Mouse (Mus musculus) heart, embryonic 11.5 days (tissue): ENCODE measurements around the gene Klf2. TPM values are rescaled to one million over a fixed set of nuclear protein-coding genes. Genes with fewer than 3 reads are reported as not detected.
A peak's percentile ranks its signal among the peaks of the same experiment; 100 is the strongest.

Experiments
- ATAC-seq: fragments of 200-750 bp; cut with Nextera tagmentation; replicated peaks from 2 replicates; pipeline ENCODE4 v1.8.0; 2017; ENCODE audit warnings: moderate library complexity; ENCODE audit not compliant: insufficient number of reproducible peaks, low FRiP score, low TSS enrichment
- H3K27ac ChIP-seq: fragments of 300-500 bp; sonication (generic); 2 replicates; pipeline ENCODE4 v1.5.1; 2014; ENCODE audit warnings: mild to moderate bottlenecking, low read depth, low read length
- H3K27me3 ChIP-seq: fragments of 300-500 bp; sonication (generic); 2 replicates; pipeline ENCODE4 v1.6.1; 2014; ENCODE audit warnings: mild to moderate bottlenecking, low read length, mixed read lengths; ENCODE audit not compliant: control insufficient read depth, insufficient read depth
- H3K36me3 ChIP-seq: fragments of 300-500 bp; sonication (generic); 2 replicates; pipeline ENCODE4 v1.6.1; 2014; ENCODE audit warnings: mild to moderate bottlenecking, low read length, moderate library complexity, mixed read lengths; ENCODE audit not compliant: control insufficient read depth, insufficient read depth
- H3K4me1 ChIP-seq: fragments of 300-500 bp; sonication (generic); 2 replicates; pipeline ENCODE4 v1.6.1; 2014; ENCODE audit warnings: low read length; ENCODE audit not compliant: control insufficient read depth, insufficient read depth
- H3K4me2 ChIP-seq: fragments of 300-500 bp; sonication (generic); 2 replicates; pipeline ENCODE4 v1.6.1; 2014; ENCODE audit warnings: mild to moderate bottlenecking, moderate library complexity
- H3K4me3 ChIP-seq: fragments of 300-500 bp; sonication (generic); 2 replicates; pipeline ENCODE4 v1.5.1; 2014; ENCODE audit warnings: low read depth, low read length
- H3K9ac ChIP-seq: fragments of 300-500 bp; sonication (generic); 2 replicates; pipeline ENCODE4 v1.6.1; 2014; ENCODE audit warnings: mild to moderate bottlenecking, low read depth, low read length, moderate library complexity
- H3K9me3 ChIP-seq: fragments of 300-500 bp; sonication (generic); replicated peaks from 2 replicates; pipeline ENCODE4 v1.6.1; 2016; ENCODE audit warnings: low read length; ENCODE audit not compliant: control insufficient read depth
- WGBS: fragments of 180-500 bp; shearing (Covaris S2); extraction: QIAGEN DNeasy Blood & Tissue Kit; methylation state at CpG from one replicate; pipeline ENCODE4 v1.1.7; 2014; ENCODE audit not compliant: insufficient replicate concordance; 5-methylcytosine and 5-hydroxymethylcytosine counted together
- polyA plus RNA-seq: library from polyadenylated mRNA; unstranded; fragments of >200 nt; fragmentation: Nextera tagmentation; extraction: Ambion mirVana; gene quantifications from 2 replicates; pipeline ENCODE4 v1.2.1, GENCODE M21; 2014

The Klf2 gene
- polyA plus RNA-seq, 1 experiment from 2014 or later, result 16.7 TPM

DNA sequence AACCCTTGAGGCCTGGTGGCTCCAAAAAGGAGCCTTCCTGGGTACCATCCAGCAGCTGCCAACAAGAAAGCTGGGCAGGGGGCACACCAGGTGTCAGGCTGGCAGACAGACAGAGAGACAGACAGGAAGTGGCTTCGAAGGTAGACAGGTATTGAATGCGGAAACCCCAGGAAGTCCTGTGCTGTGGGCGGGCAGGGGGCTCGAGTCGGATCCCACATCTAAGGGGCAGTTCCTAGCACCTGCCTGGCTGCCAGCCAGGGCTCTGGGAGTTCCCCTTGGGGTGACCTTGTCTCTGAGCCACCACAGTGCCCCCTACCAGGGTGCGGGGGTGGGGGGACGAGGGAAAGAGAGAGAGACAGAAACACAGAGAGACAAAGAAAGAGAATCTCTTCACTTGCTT lies 39.7 kb upstream of the Klf2 start:
- Histone ChIP-seq H3K27me3 (no peaks in the 10 kb centered on the region), H3K9ac (no peak overlapping the region), H3K4me3 (no peak overlapping the region), H3K4me2 (no peak overlapping the region), H3K9me3 (no peaks in the 10 kb centered on the region), H3K4me1 (0 out of 2 replicates have a peak, but pooled peaks cover 3% of the 10 kb centered on the region), H3K27ac (no peak overlapping the region), H3K36me3 (no peaks in the 10 kb centered on the region)
- no peak for ATAC-seq
- 82% methylated on average over 7 of the region's 7 CpGs for WGBS

- H3K36me3 ChIP-seq, result no peaks in the 10 kb centered on the region
- H3K9me3 ChIP-seq, result no peaks in the 10 kb centered on the region
- no peak for ATAC-seq
- 0 out of 2 replicates have a peak, but pooled peaks cover 3% of the 10 kb centered on the region for H3K4me1 ChIP-seq
- H3K4me3 ChIP-seq, result no peak overlapping the region
- no peak overlapping the region for H3K4me2 ChIP-seq
- H3K9ac ChIP-seq, result no peak overlapping the region
- whole genome bisulfite sequencing, result 28% methylated on average over 3 of the region's 3 CpGs
- no peaks in the 10 kb centered on the region for H3K27me3 ChIP-seq
- H3K27ac ChIP-seq, result no peak overlapping the region; the same call in 1 of the 2 replicates
These were observed 37.2 kb upstream of the Klf2 start for GRCm38 (mm10) chr8:72281634-72282033.

- H3K9me3 ChIP-seq, result no peaks in the 10 kb centered on the region
- no peaks in the 10 kb centered on the region for H3K27me3 ChIP-seq
- H3K27ac ChIP-seq, result no peak overlapping the region
- H3K4me1 ChIP-seq, result 0 out of 2 replicates have a peak, but pooled peaks cover 3% of the 10 kb centered on the region
- H3K4me2 ChIP-seq, result no peak overlapping the region
- H3K4me3 ChIP-seq, result no peak overlapping the region
- ATAC-seq, result no peak
- WGBS, result 68% methylated on average over 4 of the region's 4 CpGs
- no peak overlapping the region for H3K9ac ChIP-seq
- no peaks in the 10 kb centered on the region for H3K36me3 ChIP-seq
These were observed 33.5 kb upstream of the Klf2 start for GRCm38 (mm10) chr8:72285285-72285684.

- no peak overlapping the region for H3K27ac ChIP-seq
- no peaks in the 10 kb centered on the region for H3K36me3 ChIP-seq
- no peaks in the 10 kb centered on the region for H3K9me3 ChIP-seq
- H3K27me3 ChIP-seq, result no peaks in the 10 kb centered on the region
- no peak overlapping the region for H3K4me3 ChIP-seq
- no peak for ATAC-seq
- no peaks in the 10 kb centered on the region for H3K4me1 ChIP-seq
- H3K9ac ChIP-seq, result no peak overlapping the region
- no peak overlapping the region for H3K4me2 ChIP-seq
These were observed 29.8 kb upstream of the Klf2 start for GRCm38 (mm10) chr8:72289051-72289450.

- Histone ChIP-seq H3K27me3 (no peaks in the 10 kb centered on the region), H3K4me2 (no peak overlapping the region), H3K4me1 (peaks cover 14% of the 10 kb centered on the region; the same call in 1 of the 2 replicates), H3K27ac (no peak overlapping the region), H3K9ac (no peak overlapping the region), H3K9me3 (no peaks in the 10 kb centered on the region), H3K36me3 (no peaks in the 10 kb centered on the region), H3K4me3 (no peak overlapping the region)
- WGBS, result 57% methylated on average over 2 of the region's 2 CpGs
- ATAC-seq, result no peak
These were observed 27.7 kb upstream of the Klf2 start for GRCm38 (mm10) chr8:72291104-72291503.

- H3K36me3 ChIP-seq, result no peaks in the 10 kb centered on the region
- H3K4me1 ChIP-seq, result peaks cover 15% of the 10 kb centered on the region; the same call in 1 of the 2 replicates
- H3K9ac ChIP-seq, result no peak overlapping the region
- H3K9me3 ChIP-seq, result no peaks in the 10 kb centered on the region
- no peak overlapping the region for H3K4me2 ChIP-seq
- no peak overlapping the region for H3K27ac ChIP-seq
- no peaks in the 10 kb centered on the region for H3K27me3 ChIP-seq
- ATAC-seq, result no peak
- H3K4me3 ChIP-seq, result no peak overlapping the region
These were observed 25.5 kb upstream of the Klf2 start for GRCm38 (mm10) chr8:72293309-72293708.

DNA sequence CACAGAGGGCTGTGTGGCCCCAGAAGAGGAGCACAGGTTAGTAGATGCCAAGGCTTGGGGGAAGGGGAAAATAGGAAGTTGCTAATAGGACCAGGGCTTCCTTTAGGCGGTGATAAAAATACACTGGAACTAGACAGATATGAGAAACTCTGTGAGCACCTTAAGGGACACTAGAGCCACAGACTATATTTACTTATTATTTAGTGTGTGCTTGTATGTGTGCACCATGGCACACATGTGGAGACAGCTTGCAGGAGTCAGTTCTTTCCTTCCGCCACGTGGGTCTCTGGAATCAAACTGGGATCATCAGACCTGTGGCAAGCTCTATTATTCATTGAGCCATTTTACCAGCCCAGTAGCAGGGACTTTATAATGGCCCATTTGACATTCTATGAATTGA lies 23.7 kb upstream of the Klf2 start:
- Histone ChIP-seq H3K4me1 (peaks cover 15% of the 10 kb centered on the region; the same call in 1 of the 2 replicates), H3K9ac (0 out of 2 replicates have a peak overlapping the region, but pooled peaks have one; percentile 11), H3K36me3 (no peaks in the 10 kb centered on the region), H3K4me3 (no peak overlapping the region), H3K27me3 (no peaks in the 10 kb centered on the region), H3K27ac (peak overlapping the region; percentile 93), H3K4me2 (peak overlapping the region; percentile 14; the same call in 1 of the 2 replicates), H3K9me3 (no peaks in the 10 kb centered on the region)
- ATAC-seq, result no peak
- WGBS, result 60% methylated on average over 3 of the region's 3 CpGs

DNA sequence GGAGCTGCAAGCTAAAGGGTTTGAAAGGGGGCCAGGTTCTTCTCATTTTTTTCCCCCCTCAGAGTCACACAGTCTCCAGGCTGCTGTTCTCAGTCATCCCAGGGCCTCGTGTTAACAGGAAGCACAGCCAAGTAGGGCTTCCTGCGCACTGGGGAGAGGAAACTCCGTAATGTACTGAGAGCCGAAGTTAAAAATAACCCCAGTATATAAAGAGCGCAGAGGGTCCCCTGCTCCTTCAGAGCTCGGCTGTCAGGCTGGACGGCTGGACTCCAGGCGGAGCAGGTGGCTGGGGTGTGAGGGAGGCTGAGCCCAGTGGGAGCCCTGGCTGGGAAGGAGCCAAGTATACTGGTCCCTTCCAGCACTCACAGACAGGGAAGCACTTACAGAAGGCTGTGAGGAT lies 23.2 kb upstream of the Klf2 start:
- Histone ChIP-seq H3K4me1 (peaks cover 15% of the 10 kb centered on the region; the same call in 1 of the 2 replicates), H3K4me3 (no peak overlapping the region), H3K9me3 (no peaks in the 10 kb centered on the region), H3K9ac (peak overlapping the region; percentile 50), H3K27ac (peak overlapping the region; percentile 93), H3K36me3 (no peaks in the 10 kb centered on the region), H3K27me3 (no peaks in the 10 kb centered on the region), H3K4me2 (peak overlapping the region; percentile 14; the same call in 1 of the 2 replicates)
- ATAC-seq, result peak; percentile 86
- WGBS, result 19% methylated on average over 8 of the region's 8 CpGs

DNA sequence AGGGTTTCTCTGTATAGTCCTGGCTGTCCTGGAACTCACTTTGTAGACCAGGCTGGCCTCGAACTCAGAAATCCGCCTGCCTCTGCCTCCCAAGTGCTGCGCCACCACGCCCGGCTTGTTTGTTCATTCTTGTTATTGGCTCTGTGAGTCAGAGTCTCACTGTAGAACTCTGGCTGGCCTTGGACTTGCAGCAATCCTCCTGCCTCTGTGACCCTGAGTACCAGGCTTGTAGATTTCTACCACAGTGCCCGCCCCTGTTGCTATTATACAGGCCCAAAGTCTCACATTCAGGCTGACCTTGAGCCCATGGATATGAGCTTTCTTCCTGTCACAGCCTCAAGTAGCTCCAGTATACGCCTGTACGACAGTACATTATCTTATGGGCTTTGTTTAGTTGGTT lies 22.3 kb upstream of the Klf2 start:
- Histone ChIP-seq H3K27ac (no peak overlapping the region), H3K9me3 (no peaks in the 10 kb centered on the region), H3K4me3 (no peak overlapping the region), H3K4me1 (peaks cover 15% of the 10 kb centered on the region; the same call in 1 of the 2 replicates), H3K4me2 (no peak overlapping the region), H3K36me3 (no peaks in the 10 kb centered on the region), H3K9ac (no peak overlapping the region), H3K27me3 (no peaks in the 10 kb centered on the region)
- ATAC-seq, result no peak
- 84% methylated on average over 8 of the region's 8 CpGs for WGBS
